Mouse (Mus musculus) embryonic facial prominence, embryonic 10.5 days (tissue): ENCODE measurements around the gene Pigq. TPM values are rescaled to one million over a fixed set of nuclear protein-coding genes. Genes with fewer than 3 reads are reported as not detected.

Source experiments
- DNase-seq: peaks from one replicate; pipeline ENCODE4 v3.0.0-alpha.2; 2017; ENCODE audit warnings: low spot score
- H3K27ac ChIP-seq: fragments of 300-500 bp; sonication (generic); replicated peaks from 2 replicates; pipeline ENCODE4 v1.5.1; 2016; ENCODE audit warnings: mild to moderate bottlenecking
- H3K27me3 ChIP-seq: fragments of 300-500 bp; sonication (generic); replicated peaks from 2 replicates; pipeline ENCODE4 v1.6.1; 2016; ENCODE audit warnings: low read depth, mild to moderate bottlenecking; ENCODE audit not compliant: poor library complexity, severe bottlenecking
- H3K36me3 ChIP-seq: fragments of 300-500 bp; sonication (generic); replicated peaks from 2 replicates; pipeline ENCODE4 v1.6.1; 2016; ENCODE audit warnings: mild to moderate bottlenecking, moderate library complexity
- H3K4me1 ChIP-seq: fragments of 300-500 bp; sonication (generic); 2 replicates; pipeline ENCODE4 v1.6.1; 2016
- H3K4me3 ChIP-seq: fragments of 300-500 bp; sonication (generic); 2 replicates; pipeline ENCODE4 v1.5.1; 2016; ENCODE audit warnings: mild to moderate bottlenecking, moderate library complexity
- H3K9me3 ChIP-seq: fragments of 300-500 bp; sonication (generic); 2 replicates; pipeline ENCODE4 v1.6.1; 2016; ENCODE audit warnings: mild to moderate bottlenecking
- WGBS: fragments of 180-500 bp; shearing (Covaris S2); methylation state at CpG from one replicate; pipeline ENCODE4 v1.1.7; 2016; 5-methylcytosine and 5-hydroxymethylcytosine counted together
- polyA plus RNA-seq: library from polyadenylated mRNA; unstranded; fragments of >200 nt; fragmentation: Nextera tagmentation; extraction: Ambion mirVana; gene quantifications from 2 replicates; pipeline ENCODE4 v1.2.1, GENCODE M21; 2016

Gene Pigq
- polyA plus RNA-seq, 1 experiment from 2014 or later: 62.9 TPM

DNA sequence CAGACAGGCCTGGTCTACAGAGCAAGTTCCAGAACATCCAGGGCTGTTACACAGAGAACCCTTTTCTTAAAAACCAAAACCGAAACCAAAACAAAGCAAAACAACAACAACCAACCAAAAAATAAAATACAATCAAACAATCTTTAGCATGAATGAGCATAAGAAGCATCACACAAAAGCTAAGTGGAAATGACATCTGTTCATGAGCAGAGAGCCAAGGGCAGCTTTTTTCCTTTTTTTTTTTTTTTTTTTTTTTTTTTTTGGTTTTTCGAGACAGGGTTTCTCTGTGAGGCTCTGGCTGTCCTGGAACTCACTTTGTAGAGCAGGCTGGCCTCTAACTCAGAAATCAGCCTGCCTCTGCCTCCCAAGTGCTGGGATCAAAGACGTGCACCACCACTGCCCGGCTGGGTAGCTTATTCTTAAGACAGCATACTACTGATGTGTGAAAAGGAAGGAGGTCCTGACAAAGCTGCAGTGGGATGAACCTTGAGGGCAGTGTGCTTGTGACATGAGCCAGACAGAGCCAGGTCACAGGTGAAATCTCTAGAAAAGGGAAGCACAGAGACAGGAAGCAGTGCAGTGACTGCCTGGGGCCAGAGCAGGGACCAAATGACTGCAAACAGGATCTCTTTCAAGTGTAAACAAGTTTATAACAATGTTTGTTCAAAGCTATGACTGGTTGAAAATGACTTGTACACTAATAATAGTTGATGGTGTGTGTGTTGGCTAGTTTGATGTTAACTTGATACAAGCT lies 26.4 kb upstream of the Pigq start:
- H3K9me3 ChIP-seq: no peaks in the 10 kb centered on the region
- H3K4me1 ChIP-seq: peaks cover 10% of the 10 kb centered on the region
- no peaks in the 10 kb centered on the region for H3K27me3 ChIP-seq
- H3K36me3 ChIP-seq: peaks cover 22% of the 10 kb centered on the region
- WGBS: 87% methylated on average over 4 of the region's 4 CpGs
- DNase-seq: no peak
- H3K4me3 ChIP-seq: no peak overlapping the region
- H3K27ac ChIP-seq: no peak overlapping the region

DNA sequence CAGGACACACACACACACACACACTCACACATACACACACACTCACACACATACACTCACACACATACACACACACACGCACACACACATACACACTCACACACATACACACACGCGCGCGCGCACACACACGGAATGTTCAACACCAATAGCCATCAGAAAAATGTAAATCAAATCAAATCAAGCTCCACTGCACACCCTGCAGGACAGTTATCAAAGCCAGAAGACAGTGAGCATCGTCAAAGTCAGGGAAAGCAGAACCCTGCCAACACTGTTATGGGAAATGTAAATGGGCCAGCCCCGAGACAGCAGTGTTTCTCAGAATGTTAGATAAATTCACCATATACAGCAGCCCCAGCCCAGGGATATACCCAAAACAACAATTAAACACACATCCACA lies 25.7 kb upstream of the Pigq start:
- 97% methylated on average over 9 of the region's 9 CpGs for WGBS
- Histone ChIP-seq H3K36me3 (peaks cover 22% of the 10 kb centered on the region), H3K4me1 (peaks cover 10% of the 10 kb centered on the region), H3K9me3 (no peaks in the 10 kb centered on the region), H3K27ac (no peak overlapping the region), H3K27me3 (no peaks in the 10 kb centered on the region), H3K4me3 (no peak overlapping the region)
- DNase-seq: no peak

DNA sequence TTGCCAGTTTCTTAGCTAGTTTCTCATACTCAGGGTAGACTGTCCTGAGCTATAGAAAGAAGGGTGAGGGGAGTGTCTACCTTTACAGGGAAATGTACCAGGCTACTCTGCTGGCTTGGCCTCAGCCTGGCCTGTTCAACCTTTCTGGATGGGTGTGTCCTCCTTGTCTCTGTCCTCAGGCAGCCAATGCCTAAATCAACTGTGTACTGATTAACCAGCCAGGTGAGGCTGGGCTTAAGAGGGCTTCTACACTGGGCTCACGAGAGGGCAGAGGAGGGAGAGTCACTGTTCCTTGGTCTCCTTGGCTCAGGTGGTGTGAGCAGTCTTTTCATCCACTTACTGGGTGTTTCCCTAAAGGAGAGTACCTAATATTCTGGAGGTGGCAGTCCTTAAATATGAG lies 23.4 kb upstream of the Pigq start:
- peaks cover 43% of the 10 kb centered on the region for H3K36me3 ChIP-seq
- H3K4me3 ChIP-seq: no peak overlapping the region
- H3K4me1 ChIP-seq: peaks cover 3% of the 10 kb centered on the region
- DNase-seq: no peak
- no peaks in the 10 kb centered on the region for H3K27me3 ChIP-seq
- H3K27ac ChIP-seq: no peak overlapping the region
- no peaks in the 10 kb centered on the region for H3K9me3 ChIP-seq
- 77% methylated on average over 1 of the region's 1 CpGs for WGBS

DNA sequence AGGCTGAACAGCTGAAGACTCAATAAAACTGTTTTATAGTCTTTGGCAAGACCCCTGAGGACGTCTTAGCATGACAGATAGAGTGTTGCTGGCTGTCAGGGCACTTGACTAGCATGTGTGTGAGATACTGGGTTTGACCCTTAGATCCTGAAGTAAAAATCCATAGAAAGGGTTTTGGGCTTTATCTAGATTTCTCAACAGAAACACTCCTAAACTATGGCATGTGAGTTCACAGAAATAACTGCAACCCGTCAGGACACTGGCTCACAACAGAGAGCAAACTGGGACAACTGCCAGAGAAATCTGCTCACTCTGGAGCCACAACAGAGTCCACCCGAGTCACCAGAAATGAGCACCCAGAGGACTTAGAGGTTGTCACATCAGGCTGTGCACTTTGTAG lies 22.9 kb upstream of the Pigq start:
- no peaks in the 10 kb centered on the region for H3K27me3 ChIP-seq
- DNase-seq: no peak
- no peak overlapping the region for H3K4me3 ChIP-seq
- peaks cover 43% of the 10 kb centered on the region for H3K36me3 ChIP-seq
- 81% methylated on average over 3 of the region's 3 CpGs for WGBS
- H3K9me3 ChIP-seq: no peaks in the 10 kb centered on the region
- no peak overlapping the region for H3K27ac ChIP-seq
- H3K4me1 ChIP-seq: no peaks in the 10 kb centered on the region

DNA sequence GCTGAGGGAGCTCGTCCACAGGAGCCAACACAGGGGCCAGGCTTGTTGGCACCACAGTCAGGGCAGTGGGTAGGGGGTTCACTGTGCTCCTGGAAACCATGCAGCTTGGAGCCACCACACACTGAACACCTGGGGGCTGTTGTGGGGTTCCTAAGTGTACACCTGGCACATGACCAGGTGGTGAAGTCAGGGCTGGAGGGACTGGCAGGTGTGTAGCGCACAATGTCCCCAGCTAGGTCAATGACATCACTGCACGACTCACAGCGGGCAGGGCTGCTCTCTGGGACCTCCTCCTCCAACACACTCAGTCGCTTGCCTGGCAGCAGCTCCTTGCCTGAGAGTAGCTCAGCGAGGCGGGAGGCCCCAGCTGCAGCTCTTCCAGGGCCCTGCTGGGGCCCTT lies 19.5 kb upstream of the Pigq start:
- WGBS: 89% methylated on average over 7 of the region's 7 CpGs
- H3K27ac ChIP-seq: no peak overlapping the region
- no peaks in the 10 kb centered on the region for H3K4me1 ChIP-seq
- no peak for DNase-seq
- peaks cover 67% of the 10 kb centered on the region for H3K36me3 ChIP-seq
- H3K27me3 ChIP-seq: no peaks in the 10 kb centered on the region
- no peaks in the 10 kb centered on the region for H3K9me3 ChIP-seq
- no peak overlapping the region for H3K4me3 ChIP-seq

DNA sequence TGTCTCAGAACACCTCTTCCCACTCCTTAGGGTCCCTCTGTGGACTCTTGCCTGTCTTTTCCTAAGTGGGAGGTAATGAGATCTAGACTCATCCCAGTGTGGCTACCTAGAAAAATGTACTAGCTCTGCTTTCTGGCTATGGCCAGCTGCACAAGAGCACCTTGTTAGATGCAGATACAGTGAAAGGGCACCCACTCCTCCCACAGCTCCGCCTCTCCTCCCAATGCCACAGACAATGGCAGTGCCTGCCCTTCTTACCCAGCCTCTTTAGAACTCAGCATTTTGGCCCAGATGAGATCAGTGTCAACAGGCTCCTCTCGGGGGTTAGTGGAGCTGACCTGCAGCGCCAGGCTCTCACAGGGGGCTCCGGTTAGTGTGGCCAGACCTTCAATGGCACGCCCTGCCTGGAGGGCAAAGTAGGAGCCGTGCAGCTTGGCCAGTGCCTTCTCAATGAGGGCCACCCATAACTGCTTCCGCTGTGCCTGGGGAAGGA lies 17.7 kb upstream of the Pigq start:
- H3K9me3 ChIP-seq: no peaks in the 10 kb centered on the region
- peaks cover 85% of the 10 kb centered on the region for H3K36me3 ChIP-seq
- 93% methylated on average over 7 of the region's 7 CpGs for WGBS
- no peak for DNase-seq
- no peaks in the 10 kb centered on the region for H3K27me3 ChIP-seq
- peaks cover 4% of the 10 kb centered on the region for H3K4me1 ChIP-seq
- no peak overlapping the region for H3K4me3 ChIP-seq
- no peak overlapping the region for H3K27ac ChIP-seq

DNA sequence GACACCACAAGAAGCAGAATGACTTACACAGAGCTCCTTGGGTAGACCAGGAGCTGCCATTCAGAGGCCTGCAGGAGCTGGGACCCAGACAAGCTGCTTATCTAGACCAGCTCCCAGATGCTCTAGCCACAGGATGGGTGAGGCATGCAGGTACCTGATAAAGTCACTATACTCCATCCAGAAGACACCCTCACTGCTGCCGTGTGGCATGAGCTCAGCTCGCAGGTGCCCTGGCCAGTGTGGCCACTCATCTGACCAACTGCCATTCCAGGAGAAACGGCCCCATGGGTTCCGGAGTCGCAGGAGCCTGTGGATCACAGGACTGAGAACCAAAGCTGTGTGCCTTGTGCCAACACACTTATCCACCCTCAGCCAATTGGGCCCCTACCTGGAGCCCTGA lies 16.8 kb upstream of the Pigq start:
- no peak for DNase-seq
- 92% methylated on average over 5 of the region's 5 CpGs for WGBS
- peaks cover 89% of the 10 kb centered on the region for H3K36me3 ChIP-seq

DNA sequence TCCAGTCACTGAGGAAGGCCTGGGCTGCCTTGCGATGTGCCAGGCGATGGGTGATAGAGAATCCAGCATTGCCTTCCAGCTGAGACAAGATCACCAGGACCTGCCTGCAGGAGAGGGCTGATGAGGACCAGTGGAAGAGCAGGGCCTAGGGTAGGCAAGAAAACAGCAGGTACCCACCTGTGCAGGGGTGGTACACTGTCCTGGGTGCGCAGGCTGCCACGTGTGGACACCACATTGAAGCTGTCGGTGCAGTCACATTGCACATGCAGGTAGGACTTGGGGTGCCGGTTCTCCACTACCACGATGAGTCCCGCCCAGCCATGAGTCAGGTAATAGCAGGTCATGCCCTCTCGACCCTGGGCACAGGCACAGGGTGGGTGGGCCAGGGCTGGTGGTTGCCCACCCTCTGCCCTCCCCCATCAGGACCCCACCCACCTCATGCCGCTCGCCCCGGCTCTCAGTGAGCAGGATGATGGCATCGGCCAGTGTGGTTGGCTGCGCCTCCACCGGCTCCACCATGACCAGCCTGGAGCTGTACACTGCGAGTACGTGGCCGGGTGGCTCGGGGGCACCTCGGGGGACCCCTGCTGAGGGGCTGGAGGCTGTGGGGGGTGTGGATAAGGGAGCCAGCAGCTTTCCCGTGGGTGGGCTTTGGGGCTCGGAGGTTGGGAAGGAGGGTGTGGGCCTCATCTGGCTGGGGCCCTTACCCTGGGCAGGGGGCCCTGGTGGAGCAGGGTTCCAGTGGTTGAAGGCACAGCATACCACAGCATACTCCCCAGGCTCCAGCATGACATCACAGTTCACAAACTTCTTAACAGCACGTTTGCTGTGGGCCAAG lies 15.1 kb upstream of the Pigq start:
- Histone ChIP-seq H3K27me3 (peaks cover 5% of the 10 kb centered on the region), H3K36me3 (peaks cover 84% of the 10 kb centered on the region), H3K4me1 (peaks cover 19% of the 10 kb centered on the region), H3K9me3 (no peaks in the 10 kb centered on the region), H3K4me3 (no peak overlapping the region), H3K27ac (no peak overlapping the region)
- 91% methylated on average over 23 of the region's 23 CpGs for WGBS
- no peak for DNase-seq

More for the DNA sequence above, 16.8 kb upstream of the Pigq start:
- Histone ChIP-seq H3K4me3 (no peak overlapping the region), H3K27me3 (no peaks in the 10 kb centered on the region), H3K27ac (no peak overlapping the region), H3K4me1 (peaks cover 13% of the 10 kb centered on the region), H3K9me3 (no peaks in the 10 kb centered on the region)

DNA sequence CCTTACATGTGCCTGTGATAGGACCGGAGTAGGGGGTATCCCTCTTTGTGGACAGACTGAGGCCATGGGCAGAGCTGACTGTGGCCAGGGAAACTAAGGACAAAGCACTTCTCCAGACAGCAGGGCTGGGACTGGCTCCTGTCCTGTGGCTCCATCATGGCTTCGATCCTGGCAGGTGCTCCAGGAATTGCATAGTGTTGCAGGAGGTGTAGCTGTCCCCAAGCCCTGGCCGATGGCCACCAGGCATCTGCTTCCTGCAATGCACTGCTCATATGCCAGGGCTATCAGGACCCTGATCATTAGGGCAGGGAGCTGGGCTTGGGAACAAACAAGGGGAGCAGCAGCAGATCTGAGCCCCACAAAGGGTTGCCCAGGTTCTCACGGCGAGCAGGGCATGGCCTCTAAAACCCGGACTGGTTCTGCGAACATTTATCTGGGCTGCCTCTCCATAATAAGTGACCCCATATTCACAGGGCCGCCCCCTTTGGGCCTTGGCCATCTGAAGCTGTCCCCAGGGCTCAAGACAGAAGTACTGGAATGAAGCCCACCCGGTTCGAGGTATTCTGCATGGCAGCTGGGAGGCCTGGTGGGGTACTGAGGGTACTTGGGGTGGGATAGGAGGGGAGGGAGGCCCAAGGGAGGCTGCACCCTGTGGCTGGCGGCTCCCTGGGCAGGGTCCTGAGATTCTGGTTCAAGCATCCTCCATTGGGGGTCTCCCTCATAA lies 14.2 kb upstream of the Pigq start:
- H3K36me3 ChIP-seq: peaks cover 74% of the 10 kb centered on the region
- 96% methylated on average over 11 of the region's 11 CpGs for WGBS
- no peak for DNase-seq

DNA sequence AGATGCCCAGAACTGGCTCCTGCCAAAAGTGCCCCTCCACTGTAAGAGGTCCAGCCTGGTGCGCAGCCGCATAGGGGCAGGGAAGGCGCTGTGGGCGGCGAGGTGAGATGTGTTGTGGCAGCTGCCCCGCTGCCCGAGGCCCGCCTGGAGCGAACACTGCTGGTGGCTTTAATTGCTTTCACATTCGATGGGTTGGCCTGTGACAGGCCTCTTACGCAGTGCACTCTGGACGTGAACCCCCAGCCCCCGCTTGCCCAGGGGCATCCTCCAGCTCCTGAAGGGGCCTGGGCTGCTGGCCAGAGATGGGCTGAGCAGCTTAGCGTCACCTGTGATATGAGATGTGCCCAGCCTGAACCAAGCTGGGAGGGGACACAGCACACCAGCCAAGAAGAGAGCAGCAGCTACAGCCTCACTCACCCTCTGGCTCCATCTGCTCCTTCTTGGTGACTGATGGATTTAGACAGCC lies 12.9 kb upstream of the Pigq start:
- 79% methylated on average over 14 of the region's 14 CpGs for WGBS

More for the DNA sequence above, 14.2 kb upstream of the Pigq start:
- H3K4me1 ChIP-seq: peaks cover 19% of the 10 kb centered on the region
- H3K27me3 ChIP-seq: peaks cover 14% of the 10 kb centered on the region
- H3K27ac ChIP-seq: no peak overlapping the region
- no peaks in the 10 kb centered on the region for H3K9me3 ChIP-seq
- H3K4me3 ChIP-seq: no peak overlapping the region

DNA sequence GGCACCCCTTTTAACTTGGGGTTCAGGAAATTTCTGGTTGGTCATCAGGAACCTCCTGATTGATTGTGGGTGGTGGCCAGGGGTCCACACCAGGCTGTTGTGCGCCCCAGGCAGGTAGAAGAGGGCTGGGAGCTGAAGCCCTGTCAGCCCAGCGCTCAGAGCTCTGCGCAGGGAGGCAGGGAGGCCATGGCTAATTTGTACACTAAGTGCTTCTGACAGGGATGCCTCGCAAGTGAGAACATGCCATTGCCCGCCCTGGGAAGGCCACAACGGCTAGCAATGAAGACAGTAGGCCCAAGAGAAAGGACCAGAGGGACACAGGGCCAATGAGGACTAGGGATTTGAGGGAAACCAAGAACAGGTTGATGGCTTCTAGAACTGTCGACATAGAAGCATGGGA lies 11.9 kb upstream of the Pigq start:
- H3K4me3 ChIP-seq: no peak overlapping the region

More for the DNA sequence above, 12.9 kb upstream of the Pigq start:
- H3K4me3 ChIP-seq: no peak overlapping the region
- H3K27ac ChIP-seq: no peak overlapping the region
- no peaks in the 10 kb centered on the region for H3K9me3 ChIP-seq
- peaks cover 19% of the 10 kb centered on the region for H3K4me1 ChIP-seq
- no peak for DNase-seq
- peaks cover 61% of the 10 kb centered on the region for H3K36me3 ChIP-seq
- peaks cover 27% of the 10 kb centered on the region for H3K27me3 ChIP-seq

DNA sequence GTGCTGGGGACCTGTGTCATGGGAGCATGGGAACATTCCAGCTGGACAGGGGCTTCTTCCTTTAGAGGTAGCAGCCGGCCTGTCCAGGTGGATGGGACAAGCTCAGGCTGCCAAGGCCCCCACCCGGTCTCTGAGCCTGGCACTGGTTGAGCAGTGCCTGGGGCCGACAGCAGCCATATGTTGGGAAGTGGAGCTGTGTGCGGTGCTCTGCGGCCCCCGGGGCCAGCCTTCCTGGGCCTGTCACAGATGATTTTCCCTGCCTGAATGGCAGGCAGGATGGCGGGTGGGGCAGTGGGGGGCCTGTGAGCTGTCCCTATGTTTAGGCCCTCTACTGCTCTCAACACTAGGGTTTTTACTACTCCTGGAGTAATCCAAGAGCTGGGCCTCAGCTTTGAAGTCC lies 11.5 kb upstream of the Pigq start:
- Histone ChIP-seq H3K36me3 (peaks cover 47% of the 10 kb centered on the region), H3K4me3 (no peak overlapping the region), H3K4me1 (peaks cover 30% of the 10 kb centered on the region), H3K27me3 (peaks cover 41% of the 10 kb centered on the region), H3K9me3 (no peaks in the 10 kb centered on the region), H3K27ac (no peak overlapping the region)
- DNase-seq: no peak
- WGBS: 64% methylated on average over 7 of the region's 7 CpGs

More for the DNA sequence above, 11.9 kb upstream of the Pigq start:
- Histone ChIP-seq H3K36me3 (peaks cover 51% of the 10 kb centered on the region), H3K27ac (no peak overlapping the region), H3K9me3 (no peaks in the 10 kb centered on the region), H3K27me3 (peaks cover 37% of the 10 kb centered on the region), H3K4me1 (peaks cover 26% of the 10 kb centered on the region)
- 74% methylated on average over 7 of the region's 7 CpGs for WGBS
- DNase-seq: no peak
